Mouse (Mus musculus) heart, embryonic 11.5 days (tissue): ENCODE data around the gene Cldn18. TPM values are rescaled to one million over a fixed set of nuclear protein-coding genes. Genes with fewer than 3 reads are reported as not detected.

ENCODE experiments used
- ATAC-seq: fragments of 200-750 bp; cut with Nextera tagmentation; replicated peaks from 2 replicates; pipeline ENCODE4 v1.8.0; 2017; ENCODE audit warnings: moderate library complexity; ENCODE audit not compliant: insufficient number of reproducible peaks, low FRiP score, low TSS enrichment
- H3K27ac ChIP-seq: fragments of 300-500 bp; sonication (generic); 2 replicates; pipeline ENCODE4 v1.5.1; 2014; ENCODE audit warnings: mild to moderate bottlenecking, low read depth, low read length
- H3K27me3 ChIP-seq: fragments of 300-500 bp; sonication (generic); 2 replicates; pipeline ENCODE4 v1.6.1; 2014; ENCODE audit warnings: mild to moderate bottlenecking, low read length, mixed read lengths; ENCODE audit not compliant: control insufficient read depth, insufficient read depth
- H3K36me3 ChIP-seq: fragments of 300-500 bp; sonication (generic); 2 replicates; pipeline ENCODE4 v1.6.1; 2014; ENCODE audit warnings: mild to moderate bottlenecking, low read length, moderate library complexity, mixed read lengths; ENCODE audit not compliant: control insufficient read depth, insufficient read depth
- H3K4me1 ChIP-seq: fragments of 300-500 bp; sonication (generic); 2 replicates; pipeline ENCODE4 v1.6.1; 2014; ENCODE audit warnings: low read length; ENCODE audit not compliant: control insufficient read depth, insufficient read depth
- H3K4me2 ChIP-seq: fragments of 300-500 bp; sonication (generic); 2 replicates; pipeline ENCODE4 v1.6.1; 2014; ENCODE audit warnings: mild to moderate bottlenecking, moderate library complexity
- H3K4me3 ChIP-seq: fragments of 300-500 bp; sonication (generic); 2 replicates; pipeline ENCODE4 v1.5.1; 2014; ENCODE audit warnings: low read depth, low read length
- H3K9ac ChIP-seq: fragments of 300-500 bp; sonication (generic); 2 replicates; pipeline ENCODE4 v1.6.1; 2014; ENCODE audit warnings: mild to moderate bottlenecking, low read depth, low read length, moderate library complexity
- H3K9me3 ChIP-seq: fragments of 300-500 bp; sonication (generic); replicated peaks from 2 replicates; pipeline ENCODE4 v1.6.1; 2016; ENCODE audit warnings: low read length; ENCODE audit not compliant: control insufficient read depth
- WGBS: fragments of 180-500 bp; shearing (Covaris S2); extraction: QIAGEN DNeasy Blood & Tissue Kit; methylation state at CpG from one replicate; pipeline ENCODE4 v1.1.7; 2014; ENCODE audit not compliant: insufficient replicate concordance; 5-methylcytosine and 5-hydroxymethylcytosine counted together
- polyA plus RNA-seq: library from polyadenylated mRNA; unstranded; fragments of >200 nt; fragmentation: Nextera tagmentation; extraction: Ambion mirVana; gene quantifications from 2 replicates; pipeline ENCODE4 v1.2.1, GENCODE M21; 2014

The Cldn18 gene
- 0.13 TPM in 1 of 2 replicates, not detected in the other for polyA plus RNA-seq

GRCm38 (mm10) chr9:99717134-99717533 is at the start of gene Cldn18:
Gene Cldn18, minus strand, starts transcription at chr9:99717267.
- Histone ChIP-seq H3K36me3 (no peaks in the 10 kb centered on the region), H3K4me3 (no peak within 1 kb of the TSS), H3K9ac (no peak within 1 kb of the TSS), H3K27me3 (no peaks in the 10 kb centered on the region), H3K27ac (no peak within 1 kb of the TSS), H3K4me2 (no peak within 1 kb of the TSS), H3K4me1 (no peaks in the 10 kb centered on the region), H3K9me3 (no peaks in the 10 kb centered on the region)
- 85% methylated on average over 14 of the region's 14 CpGs for WGBS
- no peak for ATAC-seq

- Histone ChIP-seq H3K27me3 (no peaks in the 10 kb centered on the region), H3K4me3 (no peak overlapping the region), H3K9me3 (no peaks in the 10 kb centered on the region), H3K27ac (no peak overlapping the region), H3K4me1 (no peaks in the 10 kb centered on the region), H3K9ac (no peak overlapping the region), H3K36me3 (no peaks in the 10 kb centered on the region), H3K4me2 (no peak overlapping the region)
- ATAC-seq, result no peak
- WGBS, result 60% methylated on average over 6 of the region's 6 CpGs
Observed at GRCm38 (mm10) chr9:99763530-99763929, 46.5 kb upstream of the Cldn18 start.

- no peaks in the 10 kb centered on the region for H3K4me1 ChIP-seq
- H3K9me3 ChIP-seq, result no peaks in the 10 kb centered on the region
- H3K9ac ChIP-seq, result no peak overlapping the region
- H3K27ac ChIP-seq, result no peak overlapping the region
- WGBS, result 76% methylated on average over 4 of the region's 4 CpGs
- H3K4me3 ChIP-seq, result no peak overlapping the region
- ATAC-seq, result no peak
- no peak overlapping the region for H3K4me2 ChIP-seq
- H3K36me3 ChIP-seq, result no peaks in the 10 kb centered on the region
- H3K27me3 ChIP-seq, result no peaks in the 10 kb centered on the region
Observed at GRCm38 (mm10) chr9:99750272-99750671, 33.2 kb upstream of the Cldn18 start.

DNA sequence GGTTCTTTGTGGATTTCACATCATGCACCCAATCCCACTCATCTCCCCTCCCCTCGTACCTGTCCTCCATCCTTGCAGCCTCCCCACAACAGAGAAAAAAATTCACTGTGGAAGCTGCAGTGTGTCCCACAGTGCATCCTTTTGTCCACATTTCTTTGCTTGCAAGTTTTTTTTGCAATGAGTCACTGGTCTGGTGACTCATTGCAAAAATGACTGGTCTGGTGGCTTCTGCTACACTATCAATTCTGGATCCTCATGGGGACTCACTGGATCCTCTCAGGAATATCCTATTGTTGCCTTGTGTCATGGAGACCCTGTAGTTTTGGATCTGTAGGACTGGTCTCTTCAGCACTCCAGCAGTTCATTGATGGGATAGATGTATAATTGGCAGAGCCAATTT is 31.2 kb upstream of the Cldn18 start:
- Histone ChIP-seq H3K27me3 (no peaks in the 10 kb centered on the region), H3K36me3 (no peaks in the 10 kb centered on the region), H3K4me3 (no peak overlapping the region), H3K4me2 (no peak overlapping the region), H3K9me3 (no peaks in the 10 kb centered on the region), H3K9ac (no peak overlapping the region), H3K4me1 (no peaks in the 10 kb centered on the region), H3K27ac (no peak overlapping the region)
- ATAC-seq, result no peak
- WGBS, result 79% methylated on average over 1 of the region's 1 CpGs

DNA sequence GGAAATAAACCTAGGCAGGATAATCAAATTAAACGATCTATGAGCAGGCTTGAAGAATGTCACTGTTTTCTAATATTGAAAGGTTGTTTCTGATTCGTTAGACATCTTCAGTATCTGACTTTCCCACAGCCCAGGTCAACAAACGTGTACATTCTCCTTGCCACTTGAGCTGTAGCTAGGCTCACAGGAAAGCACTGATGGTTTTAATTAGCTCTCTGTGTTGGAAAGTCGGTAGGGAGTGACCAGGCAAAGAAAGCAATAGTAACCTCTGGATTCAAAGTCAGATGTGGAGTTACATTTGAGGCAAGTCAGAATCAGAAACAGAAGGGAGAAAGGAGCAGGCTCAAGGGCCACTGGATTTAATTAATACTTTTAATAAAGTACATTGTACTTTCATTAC is 30.7 kb upstream of the Cldn18 start:
- no peak overlapping the region for H3K4me2 ChIP-seq
- 45% methylated on average over 4 of the region's 4 CpGs for WGBS

DNA sequence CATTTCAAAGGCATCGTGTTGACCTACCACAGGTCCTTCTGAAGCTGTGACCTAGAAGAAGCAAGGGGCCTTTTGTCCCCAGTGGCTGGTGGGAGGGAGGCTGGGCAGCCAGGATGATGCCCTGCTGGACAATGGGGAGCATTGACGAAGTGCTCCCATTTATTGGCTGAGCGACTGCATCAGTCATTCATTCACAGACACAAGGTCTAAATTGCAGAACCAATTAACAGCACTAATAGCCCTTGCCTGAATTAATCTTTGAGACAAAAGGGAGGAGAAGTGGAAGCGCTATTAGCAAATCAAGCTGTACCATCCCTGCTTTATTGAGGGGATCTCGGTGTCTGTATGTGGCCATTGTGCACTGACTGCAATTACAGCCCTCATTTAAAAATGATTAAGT is 27.5 kb upstream of the Cldn18 start:
- no peak for ATAC-seq
- Histone ChIP-seq H3K27me3 (no peaks in the 10 kb centered on the region), H3K4me3 (no peak overlapping the region)

More for the DNA sequence above, 30.7 kb upstream of the Cldn18 start:
- no peak for ATAC-seq
- H3K36me3 ChIP-seq, result no peaks in the 10 kb centered on the region
- H3K27ac ChIP-seq, result no peak overlapping the region
- H3K9ac ChIP-seq, result no peak overlapping the region
- H3K4me1 ChIP-seq, result no peaks in the 10 kb centered on the region
- no peaks in the 10 kb centered on the region for H3K9me3 ChIP-seq
- no peak overlapping the region for H3K4me3 ChIP-seq
- H3K27me3 ChIP-seq, result no peaks in the 10 kb centered on the region

DNA sequence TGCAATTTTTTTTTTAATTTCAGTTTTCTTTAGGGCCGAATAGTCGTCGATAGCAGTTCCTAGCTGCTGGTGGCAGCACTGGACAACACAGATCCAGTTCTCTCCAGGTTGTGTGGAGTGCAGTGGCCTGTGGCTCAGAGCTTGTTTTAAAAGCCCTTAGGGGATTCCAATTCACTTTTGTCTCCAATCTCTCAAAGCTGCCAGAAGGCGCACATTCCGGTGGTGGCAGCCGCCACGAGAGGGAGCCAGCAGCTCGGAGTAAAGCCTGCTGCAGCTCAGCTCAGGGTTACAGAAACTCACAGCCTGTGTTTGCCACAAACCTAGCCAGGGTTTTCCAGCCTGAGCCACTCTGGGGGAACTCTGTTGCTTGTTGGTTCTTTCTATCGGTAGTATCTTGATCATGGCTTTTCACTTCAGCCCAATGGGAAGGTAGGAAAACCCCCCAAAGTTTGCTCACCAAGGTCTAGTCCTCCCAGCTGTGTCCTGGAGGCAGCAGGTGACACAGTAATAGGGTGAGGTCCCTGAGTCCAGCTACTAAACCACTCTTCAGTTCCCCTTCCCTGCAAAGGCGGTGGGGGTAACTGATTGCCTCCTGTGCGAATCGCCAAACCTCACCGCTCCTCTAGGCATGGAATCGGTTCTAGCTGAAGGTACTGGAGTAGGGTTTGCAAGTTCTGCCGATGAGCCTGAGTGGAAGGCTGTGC is 13.0 kb upstream of the Cldn18 start:
- Histone ChIP-seq H3K4me1 (no peaks in the 10 kb centered on the region), H3K36me3 (no peaks in the 10 kb centered on the region), H3K27me3 (no peaks in the 10 kb centered on the region), H3K4me2 (no peak overlapping the region), H3K27ac (no peak overlapping the region), H3K4me3 (no peak overlapping the region), H3K9me3 (0 out of 2 replicates have a peak, but pooled peaks cover under 1% of the 10 kb centered on the region), H3K9ac (no peak overlapping the region)
- no peak for ATAC-seq
- WGBS, result 35% methylated on average over 15 of the region's 15 CpGs

More for the DNA sequence above, 27.5 kb upstream of the Cldn18 start:
- Histone ChIP-seq H3K9me3 (no peaks in the 10 kb centered on the region), H3K9ac (no peak overlapping the region), H3K4me2 (no peak overlapping the region), H3K27ac (no peak overlapping the region), H3K36me3 (no peaks in the 10 kb centered on the region), H3K4me1 (no peaks in the 10 kb centered on the region)
- 83% methylated on average over 5 of the region's 5 CpGs for WGBS

GRCm38 (mm10) chr9:99727819-99728218 is 10.8 kb upstream of the Cldn18 start:
- Histone ChIP-seq H3K4me3 (no peak overlapping the region), H3K36me3 (no peaks in the 10 kb centered on the region), H3K27ac (no peak overlapping the region), H3K9ac (no peak overlapping the region), H3K9me3 (no peaks in the 10 kb centered on the region), H3K27me3 (no peaks in the 10 kb centered on the region), H3K4me1 (no peaks in the 10 kb centered on the region), H3K4me2 (peak overlapping the region; percentile 5)
- 34% methylated on average over 11 of the region's 11 CpGs for WGBS
- no peak for ATAC-seq

GRCm38 (mm10) chr9:99725278-99725677 is 8.2 kb upstream of the Cldn18 start:
- ATAC-seq, result no peak
- Histone ChIP-seq H3K4me2 (no peak overlapping the region), H3K4me3 (no peak overlapping the region), H3K9me3 (no peaks in the 10 kb centered on the region), H3K27me3 (no peaks in the 10 kb centered on the region), H3K36me3 (no peaks in the 10 kb centered on the region), H3K9ac (no peak overlapping the region), H3K4me1 (no peaks in the 10 kb centered on the region), H3K27ac (no peak overlapping the region)
- WGBS, result 64% methylated on average over 8 of the region's 8 CpGs
